22 mouse cellular contexts compared by ENCODE assay signal in the genomic region with DNA sequence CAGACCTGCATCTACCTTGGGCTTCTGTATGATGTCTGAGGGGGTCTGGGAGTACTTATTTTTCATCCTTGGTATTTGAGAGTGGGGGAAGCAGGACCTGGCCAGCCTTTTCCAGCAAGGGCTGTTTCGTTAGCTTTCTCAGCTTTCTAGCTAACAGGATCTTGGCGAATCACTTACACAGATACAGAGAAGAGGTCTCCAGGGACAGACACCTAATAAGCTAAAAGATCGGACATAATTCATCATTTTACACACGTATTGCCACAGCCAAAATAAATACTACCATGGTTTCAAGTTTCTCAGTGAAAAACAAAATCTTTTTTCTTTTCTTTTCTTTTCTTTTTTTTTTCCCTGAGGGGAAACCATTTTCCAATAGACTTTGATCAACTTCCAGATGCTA.
"Had no signal": no experiment of that assay in that cellular context is flagged by ENCODE, and none has a peak within 500 bp of the region (broad histone marks: within the 10 kb centered on the region; RNA-seq: fewer than 3 reads in every experiment).

No protein-coding gene starts in this region.

- H3K27ac ChIP-seq: lung, embryonic 15.5 days; macrophage; midbrain, embryonic 10.5 days; midbrain, embryonic 12.5 days; neural tube, embryonic 15.5 days had no signal

- H3K4me1 ChIP-seq: midbrain, embryonic 10.5 days had no signal

- H3K4me2 ChIP-seq: lung, embryonic 15.5 days; midbrain, embryonic 12.5 days; neural tube, embryonic 13.5 days; neural tube, embryonic 15.5 days had no signal

- H3K36me3 ChIP-seq: lung, embryonic 15.5 days; midbrain, embryonic 10.5 days; midbrain, embryonic 12.5 days; neural tube, embryonic 13.5 days; neural tube, embryonic 15.5 days had no signal

- DNase-seq: liver, postnatal 0 days; lung, adult 2 months; lung, postnatal 14 days; lung, postnatal 36 days; midbrain, embryonic 14.5 days; retina, postnatal 1 day; right cerebral cortex, adult 18-20 months; right cerebral cortex, postnatal 25 days; right cerebral cortex, postnatal 4 days; spleen, adult 18-20 months; thymus, adult 18-20 months; thymus, postnatal 14 days; thymus, postnatal 36 days had no signal

- H3K9me3 ChIP-seq: lung, embryonic 15.5 days; midbrain, embryonic 10.5 days; midbrain, embryonic 12.5 days; neural tube, embryonic 13.5 days; neural tube, embryonic 15.5 days had no signal

- H3K9ac ChIP-seq: liver, postnatal 0 days; lung, embryonic 15.5 days; midbrain, embryonic 12.5 days; neural tube, embryonic 13.5 days; neural tube, embryonic 15.5 days had no signal

- H3K4me3 ChIP-seq: lung, embryonic 15.5 days; midbrain, embryonic 10.5 days; midbrain, embryonic 12.5 days; myocyte; neural tube, embryonic 13.5 days; neural tube, embryonic 15.5 days had no signal

- ATAC-seq: liver, postnatal 0 days; lung, postnatal 0 days; midbrain, embryonic 16.5 days had no signal

- H3K27me3 ChIP-seq: lung, embryonic 15.5 days; midbrain, embryonic 12.5 days; neural tube, embryonic 13.5 days; neural tube, embryonic 15.5 days had no signal
